Mouse (Mus musculus) natural killer cell, adult 2 months (primary cell): ENCODE data around the gene Klc1.
"Not testable (repeated sequence)": the region's sequence is repeated elsewhere in the genome, so short reads cannot be mapped to it uniquely, and the experiment has no call there.

Experiments used
- DNase-seq, 2 experiments: peaks; one replicate each; pipeline ENCODE4 v3.0.0; 2022; ENCODE audit warnings: low spot score in 2 of 2

Klc1 gene

GRCm38 (mm10) chr12:111758381-111759175, at the start of gene Klc1:
Klc1 (plus strand) TSS chr12:111758849.
- peak; percentile 53 to 63 for DNase-seq

GRCm38 (mm10) chr12:111710091-111710490, 48.6 kb upstream of the Klc1 start:
- DNase-seq: no peak

- no peak for DNase-seq
These were observed 46.2 kb upstream of the Klc1 start for GRCm38 (mm10) chr12:111712476-111712875.

DNA sequence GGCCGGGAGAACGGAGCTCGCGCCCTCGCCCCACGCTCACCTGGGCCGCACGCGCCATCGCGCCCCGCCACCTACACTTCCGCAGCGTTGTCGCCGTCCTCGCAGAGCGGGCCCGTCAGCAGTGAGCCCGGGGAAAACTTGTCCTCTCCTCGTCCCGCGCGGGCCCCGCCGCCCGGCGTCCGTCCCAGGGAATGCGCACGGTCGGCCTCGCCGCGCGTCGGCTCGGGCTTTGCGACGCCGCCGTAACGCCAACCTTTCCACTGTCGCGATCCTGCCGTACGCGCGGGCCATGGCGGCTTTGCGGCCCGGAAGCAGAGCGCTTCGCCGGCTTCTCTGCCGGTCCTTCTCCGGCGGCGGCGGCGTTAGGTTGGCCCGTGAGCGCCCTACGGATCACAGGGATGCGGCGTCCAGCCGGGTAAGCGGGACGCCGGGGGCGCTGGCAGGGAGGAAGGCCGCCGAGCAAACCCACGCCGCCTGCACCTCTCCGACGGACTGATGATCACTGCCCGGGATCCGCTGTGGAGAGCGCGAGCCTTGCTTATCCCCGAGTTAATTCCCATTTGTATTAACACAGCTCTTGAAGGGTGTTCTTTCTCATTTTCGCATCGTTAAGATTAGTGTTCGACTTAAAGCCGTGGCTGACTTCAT, 45.5 kb upstream of the Klc1 start, which contains the start of the genes Bag5 and Apopt1:
Gene Bag5 (minus strand): TSS at position 254 of the 648 bp plus-strand sequence.
Gene Apopt1 (plus strand): TSS at position 258 of the 648 bp plus-strand sequence.
- peak; percentile 73 to 87 for DNase-seq

- not testable (repeated sequence) for DNase-seq
These were observed 44.8 kb upstream of the Klc1 start for GRCm38 (mm10) chr12:111713880-111714279.

- no peak for DNase-seq
These were observed 42.1 kb upstream of the Klc1 start for GRCm38 (mm10) chr12:111716505-111716904.

- no peak for DNase-seq
These were observed 40.0 kb upstream of the Klc1 start for GRCm38 (mm10) chr12:111718656-111719055.

DNA sequence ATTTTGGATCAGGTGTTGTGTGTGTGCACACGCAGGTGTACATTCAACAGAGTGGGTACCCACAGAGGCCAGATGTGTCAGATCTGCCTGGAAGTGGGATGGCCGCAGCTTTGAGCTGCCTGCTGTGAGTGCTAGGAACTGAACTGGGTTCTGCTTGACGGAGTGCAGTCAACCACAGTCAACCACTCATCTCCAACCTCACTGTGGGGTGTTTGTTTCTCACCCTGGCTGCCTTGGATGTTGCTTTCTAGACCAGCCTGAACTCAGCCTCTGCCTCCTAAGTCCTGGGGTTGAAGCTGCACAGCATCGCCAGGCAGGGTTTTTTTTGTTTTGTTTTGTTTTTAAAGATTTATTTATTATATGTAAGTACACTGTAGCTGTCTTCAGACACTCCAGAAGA, 38.4 kb upstream of the Klc1 start:
- no peak for DNase-seq

GRCm38 (mm10) chr12:111722654-111723053, 36.0 kb upstream of the Klc1 start:
- peak in 1 of 2 experiments; percentile 30 for DNase-seq

- DNase-seq: no peak
These were observed 33.9 kb upstream of the Klc1 start for GRCm38 (mm10) chr12:111724638-111725337.

- no peak for DNase-seq
These were observed 33.1 kb upstream of the Klc1 start for GRCm38 (mm10) chr12:111725338-111726121.

DNA sequence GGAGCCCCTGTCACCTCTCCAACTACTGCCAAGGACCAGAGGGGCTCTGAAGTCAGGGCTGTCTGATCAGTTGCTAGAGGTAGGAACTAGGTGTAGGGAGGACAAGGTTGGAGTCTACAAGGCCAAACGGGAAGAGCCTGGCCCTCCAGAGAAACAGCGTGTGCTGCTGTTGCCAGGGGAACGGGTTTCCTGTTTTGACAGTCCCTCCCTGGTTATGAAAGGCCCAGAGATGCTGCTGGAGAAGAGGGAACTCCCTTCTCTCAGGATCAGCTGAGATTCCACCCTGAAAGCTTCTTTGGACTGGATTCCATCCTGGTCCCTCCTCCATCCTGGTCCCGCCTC, 32.6 kb upstream of the Klc1 start:
- no peak for DNase-seq

GRCm38 (mm10) chr12:111727956-111728355, 30.7 kb upstream of the Klc1 start:
- no peak for DNase-seq

GRCm38 (mm10) chr12:111731822-111732807, 26.5 kb upstream of the Klc1 start:
- peak; percentile 61 to 81 for DNase-seq

GRCm38 (mm10) chr12:111732921-111733320, 25.7 kb upstream of the Klc1 start:
- DNase-seq: no peak

- DNase-seq: no peak
These were observed 23.7 kb upstream of the Klc1 start for GRCm38 (mm10) chr12:111734912-111735311.

DNA sequence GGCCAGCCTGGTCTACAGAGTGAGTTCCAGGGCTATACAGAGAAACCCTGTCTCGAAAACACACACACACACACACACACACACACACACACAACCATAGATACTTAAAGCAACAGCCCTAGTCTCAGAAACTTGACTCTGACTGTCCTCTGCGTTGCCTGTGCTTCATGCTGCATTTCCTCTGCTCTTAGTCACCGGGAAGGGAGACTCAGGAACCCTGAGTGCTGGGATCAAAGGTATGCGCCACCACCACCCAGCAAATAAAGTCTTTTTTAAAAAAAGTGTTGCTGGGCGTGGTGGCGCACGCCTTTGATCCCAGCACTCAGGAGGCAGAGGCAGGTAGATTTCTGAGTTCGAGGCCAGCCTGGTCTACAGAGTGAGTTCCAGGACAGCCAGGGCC, 22.0 kb upstream of the Klc1 start:
- not testable (repeated sequence) for DNase-seq

- DNase-seq: no peak
These were observed 21.3 kb upstream of the Klc1 start for GRCm38 (mm10) chr12:111737370-111737769.

DNA sequence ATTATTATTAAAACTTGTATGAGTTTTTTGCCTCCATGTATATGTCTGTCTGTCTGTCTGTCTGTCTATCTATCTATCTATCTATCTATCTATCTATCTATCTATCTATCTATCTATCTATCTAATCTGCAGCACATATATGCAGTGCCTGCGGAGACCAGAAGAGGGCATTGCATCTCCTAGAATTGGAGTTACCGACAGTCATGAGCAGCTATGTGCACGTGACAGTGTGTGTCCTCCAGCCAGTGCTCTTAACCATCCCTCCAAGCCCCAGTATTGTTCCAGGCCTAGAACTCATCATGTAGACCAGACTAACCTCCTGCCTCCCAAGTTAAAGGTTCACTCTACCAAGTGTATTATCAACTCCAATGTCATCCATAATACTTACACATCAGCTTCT, 19.9 kb upstream of the Klc1 start:
- DNase-seq: peak; percentile 24 to 61

DNA sequence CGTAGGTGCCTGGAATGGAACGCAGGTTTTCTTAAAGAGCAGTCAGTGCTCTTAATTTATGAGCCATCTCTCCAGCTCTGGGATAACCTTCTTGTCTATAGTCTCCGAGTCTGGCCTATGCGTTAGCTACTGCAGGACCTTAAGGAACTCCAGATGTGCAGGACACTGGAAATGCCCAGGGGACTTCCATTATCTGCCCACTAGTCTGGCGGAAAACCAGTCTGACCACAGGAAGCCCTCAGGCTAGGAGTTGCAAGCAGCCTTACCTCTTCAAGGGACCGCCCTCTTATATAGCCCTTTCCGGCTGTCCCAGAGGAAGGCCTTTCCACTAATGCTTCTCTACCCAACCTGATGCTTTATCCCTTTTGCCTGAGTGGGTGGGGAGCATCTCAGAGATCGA, 17.3 kb upstream of the Klc1 start:
- DNase-seq: no peak
